8 mouse cellular contexts compared by ENCODE assay signal in the genomic region with DNA sequence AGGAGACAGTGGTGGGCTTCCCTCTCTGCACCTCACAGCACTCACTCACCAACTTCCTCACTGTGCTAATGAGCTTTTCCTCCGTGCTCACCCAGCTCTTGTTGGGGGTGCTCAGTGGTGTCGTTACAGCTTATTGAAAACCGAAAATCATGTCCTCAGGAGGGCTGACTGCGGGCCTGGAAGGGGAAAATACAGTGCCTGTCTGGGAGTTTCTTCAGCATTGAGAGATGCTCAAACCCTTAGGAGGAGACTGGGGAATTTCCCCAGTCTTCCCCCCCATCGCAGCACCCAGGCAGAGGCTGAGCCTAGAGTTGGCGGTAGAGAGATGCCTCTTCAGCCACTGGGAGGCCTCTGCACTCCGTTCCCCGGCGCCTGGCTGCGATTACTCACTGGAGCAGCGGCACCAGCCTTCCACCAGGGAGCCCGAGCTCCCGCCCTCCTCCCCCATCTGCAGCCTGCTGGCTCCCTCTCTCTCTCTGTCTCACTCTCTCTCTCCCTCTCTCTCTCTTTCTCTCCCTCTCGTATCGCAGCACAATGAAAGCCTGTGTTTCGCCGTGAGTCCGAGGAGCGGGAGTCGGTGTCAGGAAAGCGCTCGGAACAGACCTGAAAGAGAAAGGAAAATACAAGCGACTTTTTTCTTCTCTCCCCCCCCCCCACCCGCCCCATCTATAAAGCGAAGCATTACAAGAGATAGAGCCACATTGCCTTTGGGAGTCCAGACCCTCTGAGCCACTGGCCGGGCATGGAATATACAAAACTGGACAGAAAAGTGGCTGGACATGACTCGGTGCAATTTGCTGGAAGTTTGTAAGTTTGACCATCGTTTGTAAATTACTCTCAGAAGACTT. TPM values are rescaled to one million over a fixed set of nuclear protein-coding genes. Genes with fewer than 3 reads are reported as not detected.
DNase-seq lines count a peak whose midpoint lies in the region; ATAC-seq and TF ChIP-seq lines count a peak whose summit lies in the region.

No protein-coding gene starts in this region.

- WGBS in embryonic facial prominence, embryonic 12.5 days: under 1% methylated on average over 28 of the region's 28 CpGs
- under 1% methylated on average over 28 of the region's 28 CpGs for WGBS in kidney, adult 2 months
- under 1% methylated on average over 28 of the region's 28 CpGs for WGBS in limb, embryonic 12.5 days
- WGBS in midbrain, embryonic 14.5 days: under 1% methylated on average over 28 of the region's 28 CpGs

- peaks cover 38% of the 10 kb centered on the region for H3K4me1 ChIP-seq in embryonic facial prominence, embryonic 12.5 days
- peaks cover 11% of the 10 kb centered on the region for H3K4me1 ChIP-seq in kidney, adult 2 months (ENCODE audit: control insufficient read depth, insufficient read depth, low read length)
- H3K4me1 ChIP-seq in limb, embryonic 12.5 days (replicated peaks): peaks cover 40% of the 10 kb centered on the region
- H3K4me1 ChIP-seq in midbrain, embryonic 14.5 days (ENCODE audit: control insufficient read depth, insufficient read depth, low read length): peaks cover 37% of the 10 kb centered on the region

- peak; percentile 88 for ATAC-seq in embryonic facial prominence, embryonic 12.5 days (ENCODE audit: insufficient number of reproducible peaks, insufficient read depth, low FRiP score, low TSS enrichment)
- peak; percentile 91 for ATAC-seq in limb, embryonic 12.5 days (ENCODE audit: insufficient number of reproducible peaks, insufficient read depth, low FRiP score, low TSS enrichment, low read depth)
- peak; percentile 89 for ATAC-seq in midbrain, embryonic 14.5 days (ENCODE audit: low FRiP score, low TSS enrichment)

- no peaks in the 10 kb centered on the region for H3K27me3 ChIP-seq in embryonic facial prominence, embryonic 12.5 days
- H3K27me3 ChIP-seq in kidney, adult 2 months (replicated peaks; ENCODE audit: control insufficient read depth, insufficient read depth, low read length): no peaks in the 10 kb centered on the region
- H3K27me3 ChIP-seq in limb, embryonic 12.5 days: no peaks in the 10 kb centered on the region
- H3K27me3 ChIP-seq in midbrain, embryonic 14.5 days (ENCODE audit: control insufficient read depth, insufficient read depth, low read length): no peaks in the 10 kb centered on the region

- TF ChIP-seq POLR2A in kidney, adult 2 months (IDR thresholded peaks at IDR 0.05; ENCODE audit: low read depth, low read length): no peak

- H3K36me3 ChIP-seq in embryonic facial prominence, embryonic 12.5 days: no peaks in the 10 kb centered on the region
- H3K36me3 ChIP-seq in kidney, adult 2 months (ENCODE audit: control insufficient read depth, insufficient read depth, low read length): no peaks in the 10 kb centered on the region
- no peaks in the 10 kb centered on the region for H3K36me3 ChIP-seq in limb, embryonic 12.5 days
- H3K36me3 ChIP-seq in midbrain, embryonic 14.5 days (ENCODE audit: control insufficient read depth, insufficient read depth, low read length): no peaks in the 10 kb centered on the region

- peak overlapping the region; percentile 60 for H3K4me3 ChIP-seq in embryonic facial prominence, embryonic 12.5 days
- peak overlapping the region; percentile 87 for H3K4me3 ChIP-seq in kidney, adult 2 months (ENCODE audit: insufficient read depth, low read depth, low read length)
- H3K4me3 ChIP-seq in limb, embryonic 12.5 days (replicated peaks): peak overlapping the region; percentile 58
- H3K4me3 ChIP-seq in midbrain, embryonic 14.5 days (replicated peaks; ENCODE audit: low read depth, low read length): peak overlapping the region; percentile 45

- H3K9ac ChIP-seq in embryonic facial prominence, embryonic 12.5 days: peak overlapping the region; percentile 72
- H3K9ac ChIP-seq in limb, embryonic 12.5 days (replicated peaks): peak overlapping the region; percentile 70
- peak overlapping the region; percentile 55 for H3K9ac ChIP-seq in midbrain, embryonic 14.5 days (replicated peaks; ENCODE audit: low read length)

- TF ChIP-seq CTCF in kidney, adult 2 months (conservative IDR thresholded peaks at IDR 0.05; ENCODE audit: insufficient read depth, insufficient read length, low read depth, low read length): peak; percentile 66

- peak; percentile 95 for DNase-seq in 3T3-L1 (ENCODE audit: low read depth, low spot score)
- DNase-seq in adrenal gland, postnatal 36 days: peak; percentile 95
- peak; percentile 89 to 95 for DNase-seq in heart, adult 18-20 months
- DNase-seq in kidney, adult 2 months: peak; percentile 92
- DNase-seq in midbrain, embryonic 14.5 days: peak; percentile 92
- DNase-seq in spleen, adult 12 weeks (ENCODE audit: low spot score): peak; percentile 57

- peak overlapping the region; percentile 89 for H3K27ac ChIP-seq in embryonic facial prominence, embryonic 12.5 days
- peak overlapping the region; percentile 77 for H3K27ac ChIP-seq in kidney, adult 2 months (ENCODE audit: insufficient read depth, low read depth, low read length)
- H3K27ac ChIP-seq in limb, embryonic 12.5 days: peak overlapping the region; percentile 84
- H3K27ac ChIP-seq in midbrain, embryonic 14.5 days (replicated peaks; ENCODE audit: low read depth, low read length): peak overlapping the region; percentile 78

- peak overlapping the region; percentile 86 for H3K4me2 ChIP-seq in embryonic facial prominence, embryonic 12.5 days (replicated peaks)
- peak overlapping the region; percentile 96 for H3K4me2 ChIP-seq in limb, embryonic 12.5 days
- peak overlapping the region; percentile 85 for H3K4me2 ChIP-seq in midbrain, embryonic 14.5 days (ENCODE audit: low read length)

- H3K9me3 ChIP-seq in embryonic facial prominence, embryonic 12.5 days: no peaks in the 10 kb centered on the region
- no peaks in the 10 kb centered on the region for H3K9me3 ChIP-seq in limb, embryonic 12.5 days
- no peaks in the 10 kb centered on the region for H3K9me3 ChIP-seq in midbrain, embryonic 14.5 days (ENCODE audit: control insufficient read depth, low read length)

RNA-seq across cellular contexts. Expression of a gene that starts 1.3 kb away (rescaled TPM):
- 1 to 10 TPM; 5.9 to 7.4 TPM for total RNA-seq in adrenal gland, postnatal 36 days (2021)
- polyA plus RNA-seq in embryonic facial prominence, embryonic 12.5 days (2016; fragmentation: Nextera tagmentation; extraction: Ambion mirVana): 12.9 and 13.6 TPM in 2 replicates
- total RNA-seq in heart, adult 18-20 months (2021): 1 to 10 TPM; 5.3 to 6.0 TPM
- polyA plus RNA-seq in kidney, adult 2 months (2012; rRNA removed): 4.6 and 4.8 TPM in 2 replicates
- 12.2 and 12.5 TPM in 2 replicates for polyA plus RNA-seq in limb, embryonic 12.5 days (2016; fragmentation: Nextera tagmentation; extraction: Ambion mirVana)
- 7.7 and 12.1 TPM in 2 replicates for polyA plus RNA-seq in midbrain, embryonic 14.5 days (2014; fragmentation: Nextera tagmentation; extraction: Ambion mirVana)

RNA-seq across cellular contexts. Expression of a gene that starts 49.7 kb away (rescaled TPM):
- total RNA-seq in adrenal gland, postnatal 36 days (2021): 10 to 100 TPM; 13.8 to 14.5 TPM
- 7.7 and 8.1 TPM in 2 replicates for polyA plus RNA-seq in embryonic facial prominence, embryonic 12.5 days (2016; fragmentation: Nextera tagmentation; extraction: Ambion mirVana)
- total RNA-seq in heart, adult 18-20 months (2021): 1 to 10 TPM; 7.8 to 9.8 TPM
- polyA plus RNA-seq in kidney, adult 2 months (2012; rRNA removed): 5.8 and 6.7 TPM in 2 replicates
- 5.5 and 6.0 TPM in 2 replicates for polyA plus RNA-seq in limb, embryonic 12.5 days (2016; fragmentation: Nextera tagmentation; extraction: Ambion mirVana)
- polyA plus RNA-seq in midbrain, embryonic 14.5 days (2014; fragmentation: Nextera tagmentation; extraction: Ambion mirVana): 14.0 and 15.8 TPM in 2 replicates

RNA-seq across cellular contexts. Expression of a gene that starts 50.9 kb away (rescaled TPM):
- 1 to 10 TPM; 6.3 to 8.8 TPM for total RNA-seq in adrenal gland, postnatal 36 days (2021)
- polyA plus RNA-seq in embryonic facial prominence, embryonic 12.5 days (2016; fragmentation: Nextera tagmentation; extraction: Ambion mirVana): 11.9 and 13.9 TPM in 2 replicates
- total RNA-seq in heart, adult 18-20 months (2021): 1 to 10 TPM; 5.3 to 5.5 TPM
- 0.48 and 0.91 TPM in 2 replicates for polyA plus RNA-seq in kidney, adult 2 months (2012; rRNA removed)
- 10.9 and 11.4 TPM in 2 replicates for polyA plus RNA-seq in limb, embryonic 12.5 days (2016; fragmentation: Nextera tagmentation; extraction: Ambion mirVana)
- 11.6 and 12.0 TPM in 2 replicates for polyA plus RNA-seq in midbrain, embryonic 14.5 days (2014; fragmentation: Nextera tagmentation; extraction: Ambion mirVana)

Comparison
In these comparisons a context has a peak if more than half of its experiments do, and no peak if none do; other contexts are left out.
1. Peak in every context shown above with its lines: DNase-seq, ATAC-seq, H3K4me3 ChIP-seq and H3K27ac ChIP-seq.